Mouse (Mus musculus) cerebellum, adult 18-20 months (tissue): Measurements from ENCODE around the gene Apol9b.

Source experiments
- DNase-seq, 2 experiments: peaks; one replicate each; pipeline ENCODE4 v3.0.0; 2021

Gene Apol9b

DNA sequence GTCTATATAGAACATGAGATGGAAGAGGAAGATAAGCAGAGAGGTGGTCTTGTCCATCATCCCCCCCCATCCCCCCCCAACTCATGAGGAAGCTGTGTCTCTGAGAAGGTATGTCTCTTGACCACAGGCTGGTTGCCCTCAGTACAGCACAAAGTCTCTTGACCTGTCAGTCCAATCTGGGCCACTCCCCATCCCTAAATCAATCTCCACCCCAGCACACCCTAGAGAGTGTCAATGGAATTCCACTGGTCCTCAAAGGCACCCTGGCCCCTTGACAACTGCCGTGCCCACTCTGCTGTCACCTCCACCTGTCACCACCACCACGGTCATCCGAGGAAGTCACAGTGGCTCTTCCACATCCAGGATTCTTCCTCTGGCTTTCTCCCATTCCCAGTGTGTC is 19.6 kb downstream of the Apol9b start:
- DNase-seq, result no peak

DNA sequence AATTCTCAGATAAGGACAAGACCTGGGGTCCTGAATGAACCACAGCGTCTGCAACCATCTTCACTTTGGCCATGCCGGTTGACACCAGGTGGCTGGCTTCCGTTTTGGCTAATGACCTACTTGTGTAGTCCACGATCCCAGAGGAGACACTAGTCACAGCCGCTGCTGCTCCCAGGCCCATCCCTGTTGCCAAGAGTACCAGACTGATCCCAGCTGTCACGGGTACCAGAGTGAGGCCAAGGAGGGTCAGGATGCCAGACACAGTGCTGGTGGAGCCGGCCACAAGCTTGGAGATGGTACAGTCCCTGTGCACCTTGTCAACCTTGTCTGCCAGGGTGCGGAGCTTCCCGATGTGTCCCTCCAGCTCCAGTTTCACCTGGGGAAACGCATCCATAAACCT is 20.9 kb downstream of the Apol9b start:
- peak; percentile 54 to 70 for DNase-seq

DNA sequence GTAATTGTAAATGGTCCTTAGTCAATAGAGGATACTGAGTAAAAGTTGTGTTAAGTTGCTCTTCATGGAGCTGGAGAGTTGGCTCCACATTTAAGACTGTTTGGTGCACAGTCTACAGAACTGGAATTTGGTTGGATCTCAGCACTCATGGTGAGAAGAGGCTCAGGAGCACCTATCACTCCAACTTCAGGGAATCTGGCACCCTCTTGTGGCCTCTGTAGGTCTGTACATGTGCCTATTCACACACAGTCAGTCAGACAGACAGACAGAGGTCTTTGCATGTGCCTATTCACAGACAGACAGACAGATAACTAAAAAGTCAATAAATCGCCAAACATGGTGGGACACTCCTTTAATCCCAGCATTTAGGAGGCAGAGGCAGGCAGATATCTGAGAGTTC is 21.6 kb downstream of the Apol9b start:
- DNase-seq, result peak; percentile 58 to 65

DNA sequence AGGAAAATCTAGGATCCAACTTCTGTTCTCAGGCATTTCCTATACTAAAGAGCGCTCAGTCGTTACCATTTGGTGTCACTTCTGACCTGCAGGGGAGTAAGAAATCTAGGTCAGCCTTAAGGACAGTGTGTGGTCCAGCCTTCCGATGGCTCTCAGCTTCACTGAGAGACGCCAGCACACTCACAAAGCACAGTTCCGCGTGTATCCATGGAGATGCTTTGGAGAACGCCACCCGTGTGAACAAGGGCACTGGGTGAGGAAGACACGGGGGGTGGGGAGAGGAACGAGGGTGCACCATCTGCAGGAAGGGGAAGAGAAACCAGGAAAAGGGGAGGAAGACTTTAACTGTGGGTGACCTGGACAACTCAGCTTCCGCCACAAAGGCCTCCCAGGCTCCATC is 23.6 kb downstream of the Apol9b start:
- no peak for DNase-seq

DNA sequence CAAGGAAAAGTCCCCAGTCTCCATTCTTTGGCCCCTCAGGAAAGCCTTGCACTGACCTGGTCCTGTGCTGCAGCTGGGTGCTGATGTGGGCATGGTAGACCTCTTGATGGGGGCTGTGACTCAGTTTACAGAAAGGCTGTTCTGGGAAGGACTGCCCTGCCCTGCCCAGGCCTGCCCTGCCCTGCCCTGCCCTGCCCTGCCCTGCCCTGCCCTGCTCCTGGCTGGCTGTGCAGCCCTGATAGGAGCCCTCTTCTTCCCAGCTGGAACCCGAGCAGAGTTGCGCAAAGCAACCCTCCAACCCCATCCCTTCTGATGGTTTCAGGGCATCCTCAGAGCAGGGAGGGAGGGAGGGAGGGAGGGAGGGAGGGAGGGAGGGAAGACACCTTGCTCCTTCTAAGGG is 26.3 kb downstream of the Apol9b start:
- no peak for DNase-seq

DNA sequence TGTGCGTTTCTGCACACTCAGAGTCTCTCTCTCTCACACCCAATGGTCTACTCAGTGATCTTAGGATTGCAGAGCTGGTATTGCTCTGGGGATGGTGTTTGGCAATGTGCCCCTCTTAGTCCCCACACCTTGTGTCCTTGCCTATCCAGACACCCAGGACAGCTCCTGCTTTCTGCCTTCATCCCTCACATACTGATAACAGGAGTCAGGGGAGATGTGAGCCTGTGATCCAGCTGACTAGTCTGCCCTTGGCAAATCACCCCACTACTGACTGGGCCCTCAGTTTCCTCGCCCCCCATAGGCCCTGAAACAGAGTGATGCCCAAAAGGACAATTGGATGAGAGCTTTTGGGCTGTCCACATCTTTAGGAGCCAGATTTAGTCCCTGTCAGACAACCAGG is 27.2 kb downstream of the Apol9b start:
- no peak for DNase-seq

DNA sequence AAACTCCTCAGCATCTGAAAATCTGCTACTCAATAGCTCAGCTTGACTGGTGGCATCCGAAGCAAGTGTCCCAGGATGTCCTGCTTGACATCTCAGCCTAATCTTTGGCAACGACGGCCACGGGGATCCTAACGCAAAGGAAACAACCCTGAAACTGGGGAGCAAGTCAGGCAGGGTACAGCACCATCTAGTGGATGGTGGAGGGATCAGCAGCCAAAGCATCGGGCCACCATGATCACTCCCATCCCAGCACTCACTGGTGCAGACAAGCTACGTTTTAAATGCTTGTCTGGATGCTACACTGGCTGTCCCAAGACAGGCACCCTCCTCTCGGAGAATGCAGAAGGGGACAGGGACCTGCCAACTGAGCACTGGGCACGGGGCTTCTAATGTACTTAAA is 28.0 kb downstream of the Apol9b start, which contains the start of gene Apol8:
Apol8 (minus strand) TSS at position 156 of the 400 bp plus-strand sequence.
- peak; percentile 68 to 70 for DNase-seq

DNA sequence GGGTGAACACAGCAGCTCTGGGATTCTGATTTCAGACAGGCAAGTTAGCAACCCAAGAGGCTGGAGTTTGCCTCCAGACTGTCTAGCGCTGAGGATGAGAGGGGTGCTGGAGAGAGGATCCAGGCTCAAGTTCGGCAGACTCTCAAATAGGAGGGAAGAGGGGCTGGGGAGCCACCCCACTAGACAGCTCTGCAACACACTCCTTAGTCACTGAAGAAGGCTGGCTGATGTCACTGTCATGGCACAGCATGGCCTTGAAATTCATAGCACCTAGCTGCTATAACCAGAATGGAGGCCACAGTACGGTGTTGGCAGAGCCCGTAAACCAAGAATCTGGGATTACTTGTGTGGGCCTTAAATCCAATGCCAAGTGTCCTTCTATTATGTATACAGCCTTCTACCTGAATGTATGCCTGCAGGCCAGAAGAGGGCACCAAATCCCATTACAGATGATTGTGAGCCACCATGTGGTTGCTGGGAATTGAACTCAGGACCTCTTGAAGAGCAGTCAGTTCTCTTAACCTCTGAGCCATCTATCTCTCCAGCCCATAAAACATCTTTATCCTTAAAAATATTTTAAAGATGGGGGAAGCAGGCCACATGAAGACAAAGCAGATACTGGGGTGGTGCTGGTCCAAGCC is 28.9 kb downstream of the Apol9b start:
- no peak for DNase-seq

DNA sequence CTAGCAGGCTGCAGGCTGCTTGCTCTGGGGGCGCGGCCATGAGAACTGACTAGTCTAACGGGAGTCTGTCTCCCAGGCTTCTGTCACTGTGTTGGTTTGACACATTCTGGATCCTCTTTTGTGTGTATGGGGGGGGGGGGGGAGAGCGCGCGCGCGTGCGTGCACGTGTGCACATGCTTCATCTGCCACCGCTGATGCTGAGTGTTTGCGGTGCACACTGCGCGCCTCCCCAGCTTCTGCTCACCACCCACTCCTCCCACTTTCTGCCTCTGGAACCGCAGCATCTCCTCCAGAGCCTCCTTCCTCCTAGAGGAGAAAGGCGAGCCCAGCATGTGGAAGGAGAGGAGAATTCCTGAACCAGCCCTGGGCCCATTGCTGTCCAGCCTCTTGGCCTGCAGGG is 31.2 kb downstream of the Apol9b start:
- peak in 1 of 2 experiments; percentile 5 for DNase-seq

DNA sequence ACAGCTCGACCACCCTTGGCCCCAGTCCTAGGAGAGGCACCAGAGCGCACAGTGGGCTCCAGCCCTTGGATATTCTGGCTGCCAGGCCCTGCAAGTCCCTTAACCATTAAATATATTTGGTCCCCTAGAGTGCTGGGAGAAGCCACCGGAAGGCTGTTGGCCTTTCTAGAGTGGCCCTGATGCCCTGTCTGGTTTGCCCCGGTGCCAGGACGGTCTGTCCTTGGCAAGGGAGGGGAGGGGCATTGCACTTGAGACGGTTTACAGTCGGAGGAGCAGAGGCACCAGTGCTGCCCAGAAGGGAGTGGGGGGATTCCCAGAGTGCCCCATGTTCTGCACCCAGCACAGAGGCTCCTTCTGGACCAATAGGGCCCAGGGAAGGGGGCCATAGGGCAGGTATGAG is 32.2 kb downstream of the Apol9b start:
- peak in 1 of 2 experiments; percentile 3 for DNase-seq

DNA sequence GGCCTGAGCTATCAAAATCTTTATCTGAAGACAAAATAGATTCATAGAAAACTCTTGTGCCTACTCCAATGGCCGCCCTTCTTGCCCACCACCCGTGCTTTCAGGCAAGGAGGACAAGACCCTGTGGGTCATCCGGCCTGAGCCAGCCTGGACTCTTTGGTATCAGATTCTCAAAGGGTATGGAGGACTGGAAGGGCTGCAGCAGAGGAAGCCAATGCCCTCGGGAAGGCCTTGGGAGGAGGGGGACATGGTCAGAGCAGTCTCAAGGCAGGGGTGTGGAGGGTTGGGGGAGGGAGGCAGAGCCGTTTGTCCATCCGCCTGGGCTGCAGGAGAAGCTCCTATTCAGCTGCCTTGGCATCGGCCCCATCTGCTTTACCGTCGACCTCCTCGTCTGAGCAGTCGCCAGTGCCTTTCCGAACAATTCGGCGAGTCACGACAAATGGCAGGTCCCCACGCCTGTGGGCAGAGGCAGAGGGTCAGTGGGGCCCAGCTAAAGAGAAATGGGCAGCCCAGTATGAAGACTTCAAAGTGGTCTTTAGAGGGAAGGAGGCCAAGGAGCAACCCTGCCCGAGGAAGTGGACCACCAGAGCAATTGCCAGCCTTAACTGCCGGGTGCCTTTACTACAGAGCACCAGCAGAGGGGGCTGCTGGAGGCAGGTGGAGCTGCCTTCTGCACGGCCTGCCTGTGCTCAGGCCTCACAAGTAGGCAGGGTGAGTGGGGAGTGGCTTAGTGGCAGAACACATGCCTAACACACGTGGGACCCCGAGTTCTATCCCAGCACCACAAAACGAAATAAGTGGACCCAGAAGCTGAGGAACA is 32.9 kb downstream of the Apol9b start:
- peak in 1 of 2 experiments; percentile 61 for DNase-seq

DNA sequence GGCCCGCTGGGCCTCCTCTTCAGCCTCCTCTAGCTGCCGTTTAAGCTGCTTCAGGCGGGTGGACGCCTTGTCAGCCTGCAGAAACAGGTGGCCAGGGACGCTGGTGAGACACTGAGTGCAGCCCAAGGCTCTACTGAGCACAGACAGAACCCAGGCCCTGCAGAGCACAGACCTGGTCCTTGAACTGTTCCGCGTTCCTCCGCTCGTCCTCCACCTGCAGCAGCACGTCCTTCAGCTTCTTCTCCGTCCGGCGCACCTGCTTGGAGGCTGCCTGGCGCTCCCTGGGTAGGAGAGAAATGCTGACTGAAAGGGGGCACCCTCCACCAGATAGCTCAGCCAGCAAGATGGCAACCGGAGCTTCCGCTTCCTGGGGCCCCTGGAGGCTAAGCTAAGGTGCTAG is 34.2 kb downstream of the Apol9b start:
- peak in 1 of 2 experiments; percentile 4 for DNase-seq

DNA sequence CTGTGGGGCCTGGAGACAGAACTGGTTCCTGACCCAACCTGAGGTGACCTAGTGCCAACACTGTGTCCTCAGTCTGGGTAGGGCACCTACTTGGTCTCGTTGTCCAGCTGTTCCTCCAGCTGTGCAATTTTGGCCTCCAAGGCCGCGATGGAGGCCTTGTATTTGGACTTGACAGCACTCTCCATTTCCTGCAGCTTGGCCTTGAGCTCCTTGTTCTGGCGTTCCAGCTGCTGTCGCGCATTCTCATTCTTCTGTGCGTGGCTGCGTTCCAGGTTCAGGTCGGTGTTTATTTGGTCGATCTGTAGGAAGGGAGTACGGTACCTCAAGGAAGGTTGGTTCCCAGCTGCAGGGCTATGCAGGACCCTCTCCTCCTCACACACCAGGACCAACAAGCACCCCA is 34.9 kb downstream of the Apol9b start:
- no peak for DNase-seq

DNA sequence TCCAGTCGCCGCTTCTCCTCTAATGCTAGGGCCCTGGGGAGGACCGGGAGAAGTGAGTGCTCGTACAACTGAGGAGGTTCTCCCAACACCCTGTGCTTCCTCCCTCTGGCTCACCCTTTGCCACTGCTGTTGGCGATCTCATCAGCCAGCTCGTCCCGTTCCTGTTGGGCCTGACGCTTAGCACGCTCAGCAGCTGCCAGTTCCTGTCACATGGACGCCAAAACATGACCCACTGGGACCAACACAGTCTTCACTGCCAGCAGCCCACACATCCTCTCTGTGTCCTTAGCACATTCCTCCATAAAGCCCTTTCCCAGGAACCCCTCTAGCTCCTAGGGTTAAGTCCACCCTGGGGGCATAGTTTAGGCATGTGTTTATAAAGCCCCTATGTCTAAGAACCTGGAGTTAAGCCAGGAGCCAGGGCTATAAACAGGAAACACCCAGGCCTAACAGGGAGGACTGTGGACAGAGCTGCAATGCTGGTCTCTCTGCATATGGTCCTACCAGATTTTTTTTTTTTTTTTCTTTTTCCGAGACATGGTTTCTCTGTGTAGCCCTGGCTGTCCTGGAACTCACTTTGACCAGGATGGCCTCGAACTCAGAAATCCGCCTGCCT is 35.7 kb downstream of the Apol9b start:
- peak in 1 of 2 experiments; percentile 35 for DNase-seq

DNA sequence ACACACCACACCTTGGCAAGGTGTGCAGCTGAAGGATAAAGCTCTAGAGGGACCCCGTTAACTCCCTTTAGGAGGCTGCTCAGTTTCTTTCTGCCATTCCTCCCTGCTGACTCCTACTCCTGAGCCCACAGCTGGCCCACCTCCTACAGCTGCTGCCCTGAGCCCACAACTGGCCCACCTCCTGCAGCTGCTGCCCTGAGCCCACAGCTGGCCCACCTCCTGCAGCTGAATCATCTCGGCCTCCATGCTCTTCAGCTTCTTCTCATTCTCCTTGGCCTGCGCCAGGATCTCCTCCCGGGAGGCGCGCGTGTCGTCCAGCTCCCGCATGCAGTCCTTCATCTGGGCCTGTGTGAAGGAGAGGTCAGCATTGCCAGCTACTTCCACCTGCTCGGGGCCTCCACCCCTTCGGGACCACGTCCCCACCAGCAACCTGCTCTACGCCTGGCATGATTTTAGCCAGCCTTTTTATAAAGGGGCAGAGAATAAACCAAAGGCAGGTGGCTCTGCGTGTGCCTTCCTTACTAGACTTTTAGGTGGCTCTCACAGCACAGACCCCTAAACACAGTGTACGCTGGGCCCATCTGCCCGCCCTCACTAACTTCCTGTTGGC is 36.8 kb downstream of the Apol9b start:
- no peak for DNase-seq

DNA sequence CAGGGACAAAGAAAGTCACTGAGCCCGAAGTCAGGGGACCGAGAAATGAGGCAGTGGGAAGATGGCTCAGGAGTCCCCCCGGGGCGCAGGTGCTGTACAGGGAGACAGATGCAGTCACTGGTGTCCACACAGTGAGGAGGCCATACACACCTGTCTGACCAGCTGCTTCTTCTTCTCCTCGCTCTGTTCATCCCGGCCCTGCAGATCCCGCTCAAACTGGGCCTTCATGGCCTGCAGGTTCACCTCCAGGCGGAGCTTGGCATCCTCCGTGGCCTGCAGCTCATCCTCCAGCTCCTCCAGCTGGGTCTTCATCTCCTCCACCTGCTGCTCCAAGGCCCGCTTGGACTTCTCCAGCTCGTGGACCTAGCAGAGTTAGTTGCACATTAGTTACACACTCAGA is 38.1 kb downstream of the Apol9b start:
- DNase-seq, result no peak

DNA sequence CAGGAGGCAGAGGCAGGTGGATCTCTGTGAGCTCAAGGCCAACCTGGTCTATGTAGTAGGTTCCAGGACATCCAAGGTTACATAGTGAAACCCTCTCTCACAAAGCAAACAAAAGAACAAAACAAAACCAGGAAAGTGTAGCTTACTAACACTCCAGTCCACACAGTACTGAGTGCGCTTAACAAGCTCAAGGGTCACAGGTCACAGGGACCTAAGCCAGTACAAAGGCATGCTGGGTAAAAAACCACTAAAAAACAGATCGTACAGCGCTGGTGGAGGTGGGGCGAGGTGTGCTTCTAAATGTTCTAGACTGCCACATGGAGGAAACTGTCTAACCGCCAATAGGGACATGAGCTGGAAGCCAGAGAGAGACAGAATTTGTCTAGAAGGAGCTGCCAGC is 41.5 kb downstream of the Apol9b start:
- DNase-seq, result no peak

DNA sequence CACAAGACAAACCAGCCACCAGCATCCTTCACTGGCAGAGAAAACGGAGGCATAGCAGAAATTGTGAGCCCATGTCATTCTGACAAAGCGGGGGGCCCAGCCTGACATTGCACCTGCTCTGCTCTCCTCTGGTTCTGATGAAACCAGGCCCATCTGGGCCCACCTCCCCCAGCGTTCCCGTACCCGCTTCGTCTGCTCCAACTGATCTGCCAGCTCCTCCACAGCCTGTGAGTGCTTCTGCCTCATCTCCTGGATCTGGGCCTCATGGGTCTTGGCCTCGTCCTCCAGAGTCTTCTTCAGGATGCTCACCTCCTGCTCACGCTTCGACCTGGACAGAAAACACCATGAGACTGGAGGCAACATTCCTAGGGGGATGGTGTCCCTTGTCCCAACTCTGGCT is 42.1 kb downstream of the Apol9b start:
- DNase-seq, result no peak

DNA sequence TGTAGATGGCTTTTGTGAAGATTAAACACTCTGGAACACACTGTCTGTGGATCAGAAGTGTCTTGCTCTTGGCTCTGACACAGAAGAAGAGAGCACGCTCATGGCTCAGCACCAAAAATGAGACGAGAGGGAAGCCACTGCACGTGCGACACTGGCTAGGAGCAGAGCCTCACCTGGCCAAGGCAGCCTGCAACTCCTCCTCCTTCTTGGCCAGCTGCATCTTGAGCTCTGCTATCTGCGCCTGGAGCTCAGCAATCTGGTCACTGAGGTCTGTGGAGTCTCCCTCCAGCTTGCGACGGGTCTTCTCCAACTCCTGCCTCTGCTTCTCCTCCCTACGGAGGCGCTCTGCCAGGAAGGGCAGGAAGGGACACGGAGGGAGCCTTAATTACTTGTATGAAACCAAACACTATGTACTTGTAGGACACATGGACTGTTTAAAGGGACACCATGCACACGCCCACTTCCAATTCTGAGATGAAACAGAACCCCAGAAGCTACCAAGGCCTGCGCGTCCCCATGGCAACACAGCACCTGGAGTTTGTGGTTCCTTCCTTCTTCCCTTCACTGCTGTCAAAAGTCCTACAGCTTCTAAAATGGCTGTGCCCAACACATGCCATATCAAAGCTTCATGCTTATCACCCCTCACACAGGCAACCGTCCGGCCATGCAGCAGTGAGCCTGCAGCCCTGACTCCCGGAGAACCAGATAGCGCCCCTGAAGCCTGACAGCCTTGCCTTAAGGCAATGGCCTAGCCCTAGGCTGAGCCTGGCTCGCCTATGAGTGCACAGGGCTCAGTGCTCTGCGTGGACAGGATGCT is 44.5 kb downstream of the Apol9b start:
- DNase-seq, result no peak

DNA sequence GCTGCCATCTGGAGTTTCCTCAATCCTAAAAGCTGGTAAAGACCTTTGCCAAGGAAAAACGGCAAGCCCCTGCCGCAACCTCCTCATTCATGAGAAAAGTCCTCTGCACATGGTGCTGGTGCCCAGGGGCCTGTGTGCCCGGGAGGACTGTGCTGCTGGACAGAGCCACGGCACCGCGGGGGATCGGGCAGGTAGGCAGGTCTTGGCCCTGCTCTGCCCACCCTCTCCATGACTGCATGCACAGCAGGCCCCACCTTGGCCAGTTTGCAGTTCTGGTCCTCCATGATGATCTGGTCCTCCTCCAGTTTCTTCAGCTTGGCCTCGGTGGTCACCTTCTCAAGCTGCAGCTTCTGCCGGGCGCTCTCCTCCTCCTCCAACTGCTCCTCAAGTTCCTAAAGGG is 45.5 kb downstream of the Apol9b start:
- DNase-seq, result no peak

DNA sequence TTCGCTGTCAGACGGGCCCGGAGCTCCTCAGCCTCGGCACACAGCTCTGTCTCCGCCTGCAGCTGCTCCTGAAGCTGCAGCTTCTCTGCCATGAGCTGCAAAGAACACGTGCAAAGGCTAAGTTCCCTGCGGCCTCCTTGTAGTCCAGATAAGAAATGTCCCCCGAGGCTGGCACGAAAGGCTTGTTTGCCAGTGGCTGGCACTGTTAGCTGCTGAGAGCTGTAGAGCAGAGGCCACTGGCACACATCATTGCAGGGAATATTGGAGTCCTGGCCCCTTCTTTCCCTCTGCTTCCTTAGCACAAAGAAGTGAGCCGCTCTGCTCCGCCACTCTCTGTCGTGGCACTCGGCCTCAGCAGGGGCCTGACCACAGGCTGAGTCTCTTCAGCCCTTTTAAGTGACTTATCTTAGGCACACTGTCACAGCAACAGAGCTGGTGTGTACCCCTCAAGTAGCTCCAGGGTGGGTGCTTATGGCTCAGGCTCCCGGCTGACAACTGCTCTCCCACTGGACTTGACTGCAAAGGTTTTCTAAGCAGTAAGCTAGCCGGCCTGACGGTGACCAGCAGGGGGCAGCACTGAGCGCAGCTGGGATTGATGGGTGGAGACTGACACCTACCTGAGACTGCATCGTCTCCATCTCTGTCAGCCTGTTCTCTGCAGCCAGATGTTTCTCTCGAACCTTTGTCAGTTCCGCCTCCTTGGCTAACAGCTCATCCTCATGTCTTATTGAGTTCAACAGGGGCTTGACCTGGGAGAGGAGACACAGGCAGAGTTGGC is 46.5 kb downstream of the Apol9b start:
- peak; percentile 82 to 89 for DNase-seq
